Mouse (Mus musculus) mouse trophoblast stem cell (cell line): ENCODE results near the gene Aadacl3.

Source experiments
- in situ Hi-C, 2 experiments: fragments of 300-500 bp; cut with MseI, MboI; formaldehyde crosslinking; loops; 2 replicates in 1 of 2; 3 replicates in 1 of 2; pipeline ENCODE4 v1.15.1; 2025

The Aadacl3 gene

GRCm38 (mm10) chr4:144463656-144464055 is at the start of gene Aadacl3:
Gene Aadacl3, minus strand, starts transcription at chr4:144463756.
- in situ Hi-C loops: no loop called here

GRCm38 (mm10) chr4:144506518-144506917 is 43.0 kb upstream of the Aadacl3 start:
- in situ Hi-C loops: no loop called here

GRCm38 (mm10) chr4:144493331-144493730 is 29.8 kb upstream of the Aadacl3 start:
- in situ Hi-C loops: no loop called here

GRCm38 (mm10) chr4:144468091-144468490 is 4.5 kb upstream of the Aadacl3 start:
- in situ Hi-C loops: no loop called here

GRCm38 (mm10) chr4:144465206-144465605 is 1.6 kb upstream of the Aadacl3 start:
- in situ Hi-C loops: no loop called here

GRCm38 (mm10) chr4:144453217-144453616 is 10.3 kb downstream of the Aadacl3 start, which contains the start of gene Gm9944:
Gene Gm9944, minus strand, starts transcription at chr4:144453317.
- in situ Hi-C loops: no loop called here

- in situ Hi-C loops: no loop called here
These were observed 15.0 kb downstream of the Aadacl3 start for GRCm38 (mm10) chr4:144448546-144448945.

- in situ Hi-C loops: no loop called here
These were observed 22.0 kb downstream of the Aadacl3 start for GRCm38 (mm10) chr4:144441582-144441981.

- in situ Hi-C loops: no loop called here
These were observed 22.5 kb downstream of the Aadacl3 start for GRCm38 (mm10) chr4:144441095-144441494.

GRCm38 (mm10) chr4:144438672-144439071 is 24.9 kb downstream of the Aadacl3 start, which contains the start of gene 1700012P22Rik:
Gene 1700012P22Rik, minus strand, starts transcription at chr4:144438772.
- in situ Hi-C loops: no loop called here

GRCm38 (mm10) chr4:144433216-144433615 is 30.3 kb downstream of the Aadacl3 start:
- in situ Hi-C loops: loop anchor here in 1 of 2 experiments (5.0 kb wide), 1 partner anchor 69 kb away; no protein-coding TSS in a partner anchor

GRCm38 (mm10) chr4:144430723-144431122 is 32.8 kb downstream of the Aadacl3 start:
- in situ Hi-C loops: loop anchor here in 1 of 2 experiments (5.0 kb wide), 1 partner anchor 72 kb away; no protein-coding TSS in a partner anchor

GRCm38 (mm10) chr4:144428868-144429267 is 34.7 kb downstream of the Aadacl3 start:
- in situ Hi-C loops: no loop called here

GRCm38 (mm10) chr4:144424590-144424989 is 39.0 kb downstream of the Aadacl3 start:
- in situ Hi-C loops: no loop called here

- in situ Hi-C loops: no loop called here
These were observed 42.9 kb downstream of the Aadacl3 start for GRCm38 (mm10) chr4:144420644-144421043.

- in situ Hi-C loops: no loop called here
These were observed 55.3 kb downstream of the Aadacl3 start, which contains the start of gene Pramef12 for GRCm38 (mm10) chr4:144408290-144408689. Gene Pramef12, minus strand, starts transcription at chr4:144408464.

- in situ Hi-C loops: no loop called here
These were observed 57.3 kb downstream of the Aadacl3 start for GRCm38 (mm10) chr4:144406261-144406660.

GRCm38 (mm10) chr4:144404456-144405086 is 59.0 kb downstream of the Aadacl3 start:
- in situ Hi-C loops: no loop called here
